Mouse (Mus musculus): ENCODE results near the gene Hus1.

DNA sequence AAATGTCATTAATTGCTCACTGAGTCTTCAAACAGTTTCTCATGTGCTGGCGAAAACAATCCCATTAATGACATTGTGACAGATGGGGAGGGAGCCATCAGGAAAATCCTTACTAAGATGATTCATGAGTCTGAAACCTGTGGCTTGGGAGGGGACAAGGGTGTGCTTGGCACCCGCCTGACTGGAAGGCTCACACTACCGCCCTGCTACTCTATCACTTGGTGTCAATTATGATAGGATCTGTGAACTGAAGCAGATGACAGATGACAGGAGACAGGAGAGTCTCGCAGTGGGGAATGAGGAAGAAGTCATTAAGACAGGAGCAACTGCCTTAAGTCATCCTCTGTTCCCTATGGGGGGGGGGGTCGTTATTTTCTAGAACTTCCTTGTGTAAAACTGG lies 49.5 kb upstream of the Hus1 start:
- TF ChIP-seq POLR2A (IDR thresholded peaks at IDR 0.05; ENCODE audit: insufficient read depth, low read depth, low read length) = no peak
- no peak for TF ChIP-seq EP300 (IDR thresholded peaks at IDR 0.05; ENCODE audit: insufficient read depth, low read depth, low read length)
